Mouse (Mus musculus) megakaryocyte, embryonic 14.5 days (primary cell): ENCODE measurements around the gene Slc22a16.

Experiments used
- FLI1 ChIP-seq: IDR thresholded peaks from 2 replicates; pipeline ENCODE4 v1.6.1; 2012; ENCODE audit warnings: low read length, inconsistent platforms, mixed read lengths
- GATA1 ChIP-seq: IDR thresholded peaks from 3 replicates; pipeline ENCODE4 v1.6.1; 2012; ENCODE audit warnings: mixed read lengths, low read length, inconsistent platforms, borderline replicate concordance

DNA sequence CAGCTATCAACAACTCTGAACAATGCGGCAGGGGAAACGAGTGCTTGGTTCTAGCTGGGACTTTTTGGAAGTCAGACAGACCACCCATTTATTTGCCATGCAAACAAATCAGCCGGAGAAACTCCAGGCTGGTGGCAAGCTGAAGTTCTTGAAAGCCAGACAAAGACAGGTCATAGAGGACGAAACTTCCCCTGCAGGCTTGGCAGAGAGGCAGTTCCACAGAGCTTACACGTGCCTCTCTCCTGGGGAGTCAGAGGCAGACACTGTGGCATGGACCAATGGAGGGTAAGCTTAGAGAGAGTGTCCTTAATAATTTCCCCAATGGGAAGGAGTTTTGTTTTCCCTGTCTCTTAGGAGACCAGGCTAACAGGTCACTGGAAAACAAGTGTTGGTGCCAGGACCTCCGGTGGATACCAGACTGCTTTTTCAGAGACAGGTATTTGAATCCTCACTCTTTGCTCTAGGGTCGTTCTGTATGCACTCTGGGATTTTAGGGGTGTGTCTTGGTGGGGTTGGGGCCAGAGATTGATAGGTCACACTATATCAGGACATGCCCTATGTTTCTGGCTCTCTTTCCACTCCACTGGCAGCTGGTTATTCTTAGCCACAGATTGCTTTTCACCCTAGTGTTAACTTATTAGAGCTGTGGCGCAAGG is 59.6 kb downstream of the Slc22a16 start, which contains the start of gene Ddo:
- no peak for TF ChIP-seq GATA1
- TF ChIP-seq FLI1 = no peak
